Comparison of ENCODE assay signal across 19 mouse cellular contexts in the genomic region with DNA sequence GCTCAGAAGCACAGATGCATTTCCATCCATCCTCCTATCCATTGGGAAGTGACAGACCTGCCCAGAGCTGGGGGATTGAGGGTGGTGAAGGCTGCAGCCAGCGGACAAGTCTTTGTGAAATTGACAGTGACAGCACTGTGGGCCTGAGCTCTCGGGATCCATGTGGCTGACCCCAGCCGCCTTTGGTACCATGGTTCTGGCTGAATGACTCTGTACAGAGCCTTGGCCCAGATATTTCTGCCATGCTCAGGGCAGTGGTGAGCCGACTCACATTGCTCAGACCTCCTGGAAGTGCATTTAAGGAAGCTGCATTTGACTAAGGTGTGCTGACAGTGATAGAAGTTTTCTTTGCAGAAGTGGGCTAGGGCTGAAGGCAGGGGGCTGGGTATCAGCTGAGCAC.
DNase-seq lines count a peak whose midpoint lies in the region; ATAC-seq lines count a peak whose summit lies in the region.
"Had no signal": no experiment of that assay in that cellular context is flagged by ENCODE, and none has a peak within 500 bp of the region (broad histone marks: within the 10 kb centered on the region; RNA-seq: fewer than 3 reads in every experiment).

No protein-coding gene starts in this region.

- ATAC-seq in forebrain, embryonic 12.5 days (ENCODE audit: low FRiP score), result no peak
- ATAC-seq in forebrain, embryonic 11.5 days (replicated peaks; ENCODE audit: low FRiP score), result no peak
- no peak for ATAC-seq in midbrain, embryonic 11.5 days (ENCODE audit: low FRiP score)
- no peak for ATAC-seq in midbrain, embryonic 14.5 days (ENCODE audit: low FRiP score, low TSS enrichment)
- ATAC-seq: CD4-positive, CD25-positive, alpha-beta regulatory T cell, adult 4 months; forebrain, postnatal 0 days; liver, embryonic 12.5 days had no signal

- H3K27ac ChIP-seq in forebrain, embryonic 12.5 days, result peak overlapping the region; percentile 9; the same call in 1 of the 2 replicates
- H3K27ac ChIP-seq in forebrain, embryonic 11.5 days (ENCODE audit: low read depth, low read length), result no peak overlapping the region
- peak overlapping the region; percentile 28 for H3K27ac ChIP-seq in midbrain, embryonic 10.5 days (replicated peaks)
- H3K27ac ChIP-seq in midbrain, embryonic 11.5 days (ENCODE audit: low read depth, low read length), result no peak overlapping the region
- H3K27ac ChIP-seq in midbrain, embryonic 14.5 days (replicated peaks; ENCODE audit: low read depth, low read length), result 0 out of 2 replicates have a peak overlapping the region, but pooled peaks have one; percentile 15
- H3K27ac ChIP-seq: embryonic facial prominence, embryonic 15.5 days; kidney, embryonic 15.5 days; liver, embryonic 12.5 days; macrophage had no signal

- WGBS in forebrain, embryonic 12.5 days, result 61% methylated on average over 4 of the region's 4 CpGs
- 72% methylated on average over 4 of the region's 4 CpGs for WGBS in forebrain, embryonic 11.5 days
- 59% methylated on average over 4 of the region's 4 CpGs for WGBS in midbrain, embryonic 10.5 days
- 51% methylated on average over 4 of the region's 4 CpGs for WGBS in midbrain, embryonic 11.5 days
- 27% methylated on average over 4 of the region's 4 CpGs for WGBS in midbrain, embryonic 14.5 days

- H3K4me3 ChIP-seq in forebrain, embryonic 12.5 days (replicated peaks), result no peak overlapping the region
- no peak overlapping the region for H3K4me3 ChIP-seq in forebrain, embryonic 11.5 days (ENCODE audit: low read depth, low read length)
- no peak overlapping the region for H3K4me3 ChIP-seq in midbrain, embryonic 10.5 days
- no peak overlapping the region for H3K4me3 ChIP-seq in midbrain, embryonic 11.5 days (ENCODE audit: low read depth, low read length)
- no peak overlapping the region for H3K4me3 ChIP-seq in midbrain, embryonic 14.5 days (replicated peaks; ENCODE audit: low read depth, low read length)
- H3K4me3 ChIP-seq: embryonic facial prominence, embryonic 15.5 days; kidney, embryonic 15.5 days; liver, embryonic 12.5 days had no signal

- H3K27me3 ChIP-seq in forebrain, embryonic 12.5 days, result no peaks in the 10 kb centered on the region
- H3K27me3 ChIP-seq in forebrain, embryonic 11.5 days (ENCODE audit: control insufficient read depth, insufficient read depth, low read length), result no peaks in the 10 kb centered on the region
- H3K27me3 ChIP-seq in midbrain, embryonic 10.5 days (ENCODE audit: low read depth, poor library complexity, severe bottlenecking), result no peaks in the 10 kb centered on the region
- no peaks in the 10 kb centered on the region for H3K27me3 ChIP-seq in midbrain, embryonic 11.5 days (ENCODE audit: control insufficient read depth, insufficient read depth, low read length)
- no peaks in the 10 kb centered on the region for H3K27me3 ChIP-seq in midbrain, embryonic 14.5 days (ENCODE audit: control insufficient read depth, insufficient read depth, low read length)
- H3K27me3 ChIP-seq: embryonic facial prominence, embryonic 15.5 days had no signal

- no peaks in the 10 kb centered on the region for H3K9me3 ChIP-seq in forebrain, embryonic 12.5 days
- no peaks in the 10 kb centered on the region for H3K9me3 ChIP-seq in forebrain, embryonic 11.5 days (ENCODE audit: control insufficient read depth, low read length)
- H3K9me3 ChIP-seq in midbrain, embryonic 10.5 days (replicated peaks), result no peaks in the 10 kb centered on the region
- H3K9me3 ChIP-seq in midbrain, embryonic 11.5 days (ENCODE audit: control insufficient read depth, low read length), result no peaks in the 10 kb centered on the region
- no peaks in the 10 kb centered on the region for H3K9me3 ChIP-seq in midbrain, embryonic 14.5 days (ENCODE audit: control insufficient read depth, low read length)
- H3K9me3 ChIP-seq: embryonic facial prominence, embryonic 15.5 days; kidney, embryonic 15.5 days; liver, embryonic 12.5 days had no signal

- no peak overlapping the region for H3K4me2 ChIP-seq in forebrain, embryonic 12.5 days
- H3K4me2 ChIP-seq in forebrain, embryonic 11.5 days (ENCODE audit: low read depth, low read length, severe bottlenecking), result no peak overlapping the region
- no peak overlapping the region for H3K4me2 ChIP-seq in midbrain, embryonic 11.5 days
- H3K4me2 ChIP-seq in midbrain, embryonic 14.5 days (ENCODE audit: low read length), result no peak overlapping the region
- H3K4me2 ChIP-seq: embryonic facial prominence, embryonic 15.5 days; kidney, embryonic 15.5 days; liver, embryonic 12.5 days; lung, embryonic 14.5 days had no signal

- H3K4me1 ChIP-seq in forebrain, embryonic 12.5 days, result peaks cover 32% of the 10 kb centered on the region
- peaks cover 2% of the 10 kb centered on the region; the same call in 1 of the 2 replicates for H3K4me1 ChIP-seq in forebrain, embryonic 11.5 days (replicated peaks; ENCODE audit: control insufficient read depth, insufficient read depth, low read length)
- H3K4me1 ChIP-seq in midbrain, embryonic 10.5 days, result peaks cover 32% of the 10 kb centered on the region
- H3K4me1 ChIP-seq in midbrain, embryonic 11.5 days (ENCODE audit: control insufficient read depth, insufficient read depth, low read length), result peaks cover 6% of the 10 kb centered on the region; the same call in 1 of the 2 replicates
- peaks cover 37% of the 10 kb centered on the region for H3K4me1 ChIP-seq in midbrain, embryonic 14.5 days (ENCODE audit: control insufficient read depth, insufficient read depth, low read length)
- H3K4me1 ChIP-seq: embryonic facial prominence, embryonic 15.5 days; liver, embryonic 12.5 days had no signal

- no peak for DNase-seq in forebrain, embryonic 11.5 days (ENCODE audit: low spot score)
- no peak for DNase-seq in midbrain, embryonic 10.5 days (ENCODE audit: low spot score)
- DNase-seq in midbrain, embryonic 11.5 days (ENCODE audit: low spot score, missing footprints), result no peak
- no peak for DNase-seq in midbrain, embryonic 14.5 days
- no peak for DNase-seq in lung, postnatal 10 days
- no peak for DNase-seq in yolk sac, embryonic 10.5 days (ENCODE audit: low spot score)
- DNase-seq in adrenal gland, postnatal 25 days, result no peak
- DNase-seq: cerebellum, postnatal 10 days; forebrain, postnatal 0 days; heart, adult 18-20 months; lung, embryonic 14.5 days; right cerebral cortex, postnatal 14 days had no signal

- no peak overlapping the region for H3K9ac ChIP-seq in forebrain, embryonic 12.5 days
- H3K9ac ChIP-seq in forebrain, embryonic 11.5 days (ENCODE audit: low read length), result no peak overlapping the region
- H3K9ac ChIP-seq in midbrain, embryonic 11.5 days (ENCODE audit: low read length), result no peak overlapping the region
- H3K9ac ChIP-seq in midbrain, embryonic 14.5 days (replicated peaks; ENCODE audit: low read length), result no peak overlapping the region
- H3K9ac ChIP-seq: embryonic facial prominence, embryonic 15.5 days; forebrain, postnatal 0 days; kidney, embryonic 15.5 days; liver, embryonic 12.5 days; lung, embryonic 14.5 days had no signal

- H3K36me3 ChIP-seq in forebrain, embryonic 12.5 days (replicated peaks), result no peaks in the 10 kb centered on the region
- no peaks in the 10 kb centered on the region for H3K36me3 ChIP-seq in forebrain, embryonic 11.5 days (ENCODE audit: control insufficient read depth, insufficient read depth, low read length)
- H3K36me3 ChIP-seq in midbrain, embryonic 10.5 days, result no peaks in the 10 kb centered on the region
- H3K36me3 ChIP-seq in midbrain, embryonic 11.5 days (ENCODE audit: control insufficient read depth, insufficient read depth, low read length), result no peaks in the 10 kb centered on the region
- no peaks in the 10 kb centered on the region for H3K36me3 ChIP-seq in midbrain, embryonic 14.5 days (ENCODE audit: control insufficient read depth, insufficient read depth, low read length)
- H3K36me3 ChIP-seq: embryonic facial prominence, embryonic 15.5 days; G1E; kidney, embryonic 15.5 days; liver, embryonic 12.5 days had no signal

Comparison
In these comparisons a context has a peak if more than half of its experiments do, and no peak if none do; other contexts are left out.
1. H3K27ac ChIP-seq: peak in forebrain, embryonic 12.5 days (single experiment), midbrain, embryonic 10.5 days (single experiment) and midbrain, embryonic 14.5 days (single experiment); none in forebrain, embryonic 11.5 days (single experiment) and midbrain, embryonic 11.5 days (single experiment).